ENCODE assay signal across 17 mouse cellular contexts in genomic region chrX:90458915-90459314, GRCm38 (mm10).
"Had no signal": no experiment of that assay in that cellular context is flagged by ENCODE, and none has a peak within 500 bp of the region (broad histone marks: within the 10 kb centered on the region; RNA-seq: fewer than 3 reads in every experiment).

No protein-coding gene starts in this region.

- H3K9ac ChIP-seq: neural tube, embryonic 12.5 days; neural tube, embryonic 13.5 days; neural tube, embryonic 15.5 days; stomach, embryonic 15.5 days had no signal

- DNase-seq: retina, postnatal 1 day; right cerebral cortex, adult 18-20 months; right cerebral cortex, postnatal 14 days; right cerebral cortex, postnatal 25 days; right cerebral cortex, postnatal 4 days; spleen, adult 18-20 months; thymus, adult 18-20 months; thymus, adult 2 months; thymus, postnatal 14 days; thymus, postnatal 25 days; thymus, postnatal 36 days; thymus, postnatal 4 days had no signal

- H3K36me3 ChIP-seq: neural tube, embryonic 12.5 days; neural tube, embryonic 13.5 days; neural tube, embryonic 15.5 days; stomach, embryonic 15.5 days had no signal

- H3K9me3 ChIP-seq: neural tube, embryonic 12.5 days; neural tube, embryonic 13.5 days; neural tube, embryonic 15.5 days; stomach, embryonic 15.5 days had no signal

- H3K4me3 ChIP-seq: neural tube, embryonic 12.5 days; neural tube, embryonic 13.5 days; neural tube, embryonic 15.5 days; stomach, embryonic 15.5 days had no signal

- H3K4me1 ChIP-seq: neural tube, embryonic 12.5 days; neural tube, embryonic 13.5 days; neural tube, embryonic 15.5 days; stomach, embryonic 15.5 days had no signal

- H3K27me3 ChIP-seq: neural tube, embryonic 12.5 days; neural tube, embryonic 13.5 days; neural tube, embryonic 15.5 days; stomach, embryonic 15.5 days had no signal

- H3K27ac ChIP-seq: neural tube, embryonic 12.5 days; neural tube, embryonic 13.5 days; neural tube, embryonic 15.5 days; stomach, embryonic 15.5 days; stomach, postnatal 0 days had no signal
